Mouse (Mus musculus): ENCODE results near the gene Sdk2. TPM values are rescaled to one million over a fixed set of nuclear protein-coding genes. Genes with fewer than 3 reads are reported as not detected.

Sdk2 gene
- total and polyA plus RNA-seq, 3 experiments = 1.2 to 4.8 (median 1.3) TPM

DNA sequence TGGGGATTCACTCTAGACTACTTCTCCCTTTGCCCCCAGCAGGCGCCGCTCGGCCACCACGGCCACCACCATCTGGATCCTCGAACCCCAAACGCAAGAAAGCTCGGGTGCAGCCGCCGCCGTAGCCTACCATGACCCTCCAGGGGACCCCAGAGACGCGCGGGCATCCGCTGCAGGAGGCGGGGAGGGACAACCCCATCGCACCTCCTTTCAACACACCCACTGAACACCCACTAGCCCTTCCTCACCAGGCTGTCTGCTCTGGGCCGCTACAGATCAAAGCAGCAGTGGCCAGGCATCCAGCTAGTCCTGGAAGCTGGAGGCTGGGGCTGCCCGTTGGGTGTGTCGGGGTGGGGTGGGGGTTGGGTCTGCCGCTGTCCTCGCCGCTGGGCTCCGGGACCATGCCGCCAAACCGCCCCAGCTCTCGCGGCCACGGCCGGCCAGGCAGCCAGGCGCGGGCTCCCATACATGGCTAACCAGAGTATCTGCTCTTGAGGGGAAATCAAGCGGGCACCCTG is 1.9 kb downstream of the Sdk2 start:
- dilution Hi-C loops (cut with MboI; ENCODE audit: extremely low pct_ligation_motif_present, extremely low pct_unique_long_range_greater_than_20kb, low sequenced_read_pairs) (no loop called here), in situ Hi-C loops (cut with MboI; ENCODE audit: low pct_ligation_motif_present, low pct_unique_long_range_greater_than_20kb, low sequenced_read_pairs) (no loop called here)
- no peak for TF ChIP-seq ZNF384 (IDR thresholded peaks at IDR 0.05; ENCODE audit: low read depth, low read length)
- TF ChIP-seq JUN (IDR thresholded peaks at IDR 0.05; ENCODE audit: insufficient read depth, low read depth, low read length) = no peak
- TF ChIP-seq RCOR1 (conservative IDR thresholded peaks at IDR 0.05; ENCODE audit: low read depth, low read length) = no peak
- TF ChIP-seq MAFK (IDR thresholded peaks at IDR 0.05; ENCODE audit: insufficient replicate concordance, low read length) = no peak
- TF ChIP-seq NRF1 (IDR thresholded peaks at IDR 0.05; ENCODE audit: low read depth, low read length) = no peak
- TF ChIP-seq UBTF (IDR thresholded peaks at IDR 0.05; ENCODE audit: low read depth, low read length) = no peak
- no peak for TF ChIP-seq ZMIZ1 (IDR thresholded peaks at IDR 0.05; ENCODE audit: low read depth, low read length)
- Histone ChIP-seq H3K36me3 (replicated peaks in 1 of 2; ENCODE audit: control insufficient read depth in 1 of 2, insufficient read depth in 1 of 2, low read length in 1 of 2) (no peaks in the 10 kb centered on the region), H3K4me3 (replicated peaks in 1 of 3; ENCODE audit: low read depth in 2 of 3, low read length in 2 of 3, poor library complexity in 1 of 3) (no peak overlapping the region), H3K9me3 (replicated peaks; ENCODE audit: low read length) (peaks cover 35% of the 10 kb centered on the region), H3K4me1 (ENCODE audit: control insufficient read depth in 1 of 2, insufficient read depth in 2 of 2) (peaks cover 0 to 2% of the 10 kb centered on the region in 2 experiments; a peak in 1 of 4 replicates), H3K27ac (ENCODE audit: insufficient read depth, low read depth) (no peak overlapping the region), H3K9ac (ENCODE audit: insufficient read depth, low read depth) (no peak overlapping the region), H3K4me2 (ENCODE audit: insufficient read depth, low read depth, poor library complexity, severe bottlenecking) (no peak overlapping the region), H3K79me2 (replicated peaks; ENCODE audit: control insufficient read depth, extremely low read depth, insufficient read depth, poor library complexity, severe bottlenecking) (no peaks in the 10 kb centered on the region), H3K27me3 (replicated peaks) (peaks cover 37% of the 10 kb centered on the region)
- DNase-seq (ENCODE audit: extremely low read depth) = no peak

DNA sequence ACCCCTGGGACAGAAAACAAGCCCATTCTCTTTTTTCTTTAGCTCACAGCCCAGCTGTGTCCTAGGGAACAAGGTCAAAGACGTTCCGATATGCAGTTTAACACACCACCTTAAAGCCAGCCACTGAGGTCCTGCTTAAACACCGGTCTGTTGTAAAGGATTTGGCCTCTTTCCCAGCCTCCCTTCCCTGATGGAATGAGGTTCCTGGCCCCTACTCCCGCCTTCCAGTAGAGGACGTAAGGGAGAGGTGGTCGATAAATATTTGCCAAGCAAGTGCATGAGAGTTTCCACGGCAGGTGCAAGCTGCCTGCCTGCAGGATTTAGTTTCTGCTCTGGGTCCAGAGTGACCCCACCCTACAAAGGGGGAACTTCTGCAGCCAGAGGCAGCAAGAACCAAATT is 4.9 kb downstream of the Sdk2 start:
- H3K9ac ChIP-seq (ENCODE audit: insufficient read depth, low read depth) = no peak overlapping the region
- H3K4me2 ChIP-seq (ENCODE audit: insufficient read depth, low read depth, poor library complexity, severe bottlenecking) = no peak overlapping the region
- H3K4me1 ChIP-seq (ENCODE audit: control insufficient read depth in 1 of 2, insufficient read depth in 2 of 2) = no peaks in the 10 kb centered on the region
- no peak overlapping the region for H3K4me3 ChIP-seq (replicated peaks in 1 of 3; ENCODE audit: low read depth in 2 of 3, low read length in 2 of 3, poor library complexity in 1 of 3)
- no peaks in the 10 kb centered on the region for H3K36me3 ChIP-seq (replicated peaks in 1 of 2; ENCODE audit: control insufficient read depth in 1 of 2, insufficient read depth in 1 of 2, low read length in 1 of 2)
- dilution Hi-C loops (cut with MboI; ENCODE audit: extremely low pct_ligation_motif_present, extremely low pct_unique_long_range_greater_than_20kb, low sequenced_read_pairs) = no loop called here
- TF ChIP-seq CHD1 (IDR thresholded peaks at IDR 0.05; ENCODE audit: low read depth, low read length) (no peak), UBTF (IDR thresholded peaks at IDR 0.05; ENCODE audit: low read depth, low read length) (no peak)
- no peaks in the 10 kb centered on the region for H3K79me2 ChIP-seq (replicated peaks; ENCODE audit: control insufficient read depth, extremely low read depth, insufficient read depth, poor library complexity, severe bottlenecking)
- DNase-seq (ENCODE audit: extremely low read depth) = no peak
- peaks cover 64% of the 10 kb centered on the region for H3K27me3 ChIP-seq (replicated peaks)
- H3K27ac ChIP-seq (ENCODE audit: insufficient read depth, low read depth) = no peak overlapping the region
- in situ Hi-C loops (cut with MboI; ENCODE audit: low pct_ligation_motif_present, low pct_unique_long_range_greater_than_20kb, low sequenced_read_pairs) = no loop called here
- H3K9me3 ChIP-seq (replicated peaks; ENCODE audit: low read length) = peaks cover 29% of the 10 kb centered on the region

DNA sequence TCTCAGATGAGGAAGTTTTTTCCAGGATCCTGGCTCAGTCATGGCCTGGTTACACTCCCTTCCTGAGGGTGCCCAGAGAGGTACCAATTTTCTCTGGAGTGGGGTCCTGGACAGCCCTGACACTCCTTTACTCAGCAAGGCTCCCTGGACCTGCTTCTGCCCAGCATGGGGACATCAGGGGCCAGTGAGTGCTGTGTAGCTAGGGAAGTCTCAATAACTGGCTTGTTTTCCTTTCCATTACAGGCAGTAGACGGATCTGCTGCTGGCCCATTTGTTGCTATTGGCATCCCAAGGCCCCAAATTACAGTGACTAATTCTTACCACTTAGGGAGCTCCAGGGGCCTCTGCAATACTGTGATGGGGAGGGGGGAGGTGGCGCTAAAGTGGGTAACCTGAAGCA is 5.6 kb downstream of the Sdk2 start:
- peaks cover 22% of the 10 kb centered on the region for H3K9me3 ChIP-seq (replicated peaks; ENCODE audit: low read length)
- in situ Hi-C loops (cut with MboI; ENCODE audit: low pct_ligation_motif_present, low pct_unique_long_range_greater_than_20kb, low sequenced_read_pairs) (no loop called here), dilution Hi-C loops (cut with MboI; ENCODE audit: extremely low pct_ligation_motif_present, extremely low pct_unique_long_range_greater_than_20kb, low sequenced_read_pairs) (no loop called here)
- no peaks in the 10 kb centered on the region for H3K79me2 ChIP-seq (replicated peaks; ENCODE audit: control insufficient read depth, extremely low read depth, insufficient read depth, poor library complexity, severe bottlenecking)
- no peak overlapping the region for H3K27ac ChIP-seq (ENCODE audit: insufficient read depth, low read depth)
- TF ChIP-seq ZNF384 (IDR thresholded peaks at IDR 0.05; ENCODE audit: low read depth, low read length) (no peak), USF2 (conservative IDR thresholded peaks at IDR 0.05; ENCODE audit: low read depth, low read length) (no peak), CTCF (conservative IDR thresholded peaks at IDR 0.05 in 1 of 2, IDR thresholded peaks at IDR 0.05 in 1 of 2; ENCODE audit: low read depth in 2 of 2, low read length in 2 of 2) (no peak)
- no peak overlapping the region for H3K4me3 ChIP-seq (replicated peaks in 1 of 3; ENCODE audit: low read depth in 2 of 3, low read length in 2 of 3, poor library complexity in 1 of 3)
- no peak for DNase-seq (ENCODE audit: extremely low read depth)
- H3K36me3 ChIP-seq (replicated peaks in 1 of 2; ENCODE audit: control insufficient read depth in 1 of 2, insufficient read depth in 1 of 2, low read length in 1 of 2) = no peaks in the 10 kb centered on the region
- H3K4me2 ChIP-seq (ENCODE audit: insufficient read depth, low read depth, poor library complexity, severe bottlenecking) = no peak overlapping the region
- peaks cover 67% of the 10 kb centered on the region for H3K27me3 ChIP-seq (replicated peaks)
- H3K4me1 ChIP-seq (ENCODE audit: control insufficient read depth in 1 of 2, insufficient read depth in 2 of 2) = no peaks in the 10 kb centered on the region
- H3K9ac ChIP-seq (ENCODE audit: insufficient read depth, low read depth) = no peak overlapping the region

Measured in CH12.LX (cell line).